Mouse (Mus musculus): ENCODE results near the gene Pde4b. TPM values are rescaled to one million over a fixed set of nuclear protein-coding genes. Genes with fewer than 3 reads are reported as not detected.

The Pde4b gene
- polyA plus RNA-seq, 1 experiment from 2014 or later, result 32.1 TPM

- Histone ChIP-seq H3K4me1 (replicated peaks; ENCODE audit: control insufficient read depth, insufficient read depth, low read length) (peaks cover 5% of the 10 kb centered on the region), H3K9ac (replicated peaks; ENCODE audit: low read depth, low read length) (no peak overlapping the region), H3K9me3 (ENCODE audit: control insufficient read depth, low read length) (no peaks in the 10 kb centered on the region), H3K4me3 (replicated peaks; ENCODE audit: low read length) (no peak overlapping the region), H3K27ac (ENCODE audit: low read length) (no peak overlapping the region), H3K36me3 (ENCODE audit: control insufficient read depth, insufficient read depth) (no peaks in the 10 kb centered on the region), H3K27me3 (replicated peaks; ENCODE audit: control insufficient read depth, insufficient read depth, low read length) (no peaks in the 10 kb centered on the region), H3K4me2 (ENCODE audit: low read length) (no peak overlapping the region)
- 34% methylated on average over 1 of the region's 1 CpGs for WGBS
- ATAC-seq, result peak; percentile 26; the same call in 1 of the 2 replicates
These were observed 311.2 kb downstream of the Pde4b start for GRCm38 (mm10) chr4:102398512-102398911.

DNA sequence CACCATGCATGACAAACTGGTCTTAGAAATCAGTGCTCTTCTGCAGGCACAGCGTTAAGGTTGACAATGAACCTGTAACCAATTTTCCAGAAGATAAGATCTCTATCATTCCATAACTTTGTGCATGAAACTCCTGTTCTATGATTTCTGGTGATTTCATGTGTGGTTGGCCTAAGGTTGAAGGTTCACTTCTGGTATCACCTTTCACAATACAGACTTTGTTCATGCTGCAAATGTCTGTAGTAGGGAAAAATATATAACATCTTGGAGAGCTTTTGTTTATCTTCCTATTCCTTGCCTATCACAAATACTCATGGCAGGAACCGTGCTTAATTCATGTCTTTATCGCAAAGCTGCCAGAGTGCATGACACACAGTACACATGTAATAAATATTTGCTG, 319.5 kb downstream of the Pde4b start:
- Histone ChIP-seq H3K27ac (ENCODE audit: low read length) (no peak overlapping the region), H3K9ac (replicated peaks; ENCODE audit: low read depth, low read length) (no peak overlapping the region), H3K36me3 (ENCODE audit: control insufficient read depth, insufficient read depth) (no peaks in the 10 kb centered on the region), H3K4me1 (replicated peaks; ENCODE audit: control insufficient read depth, insufficient read depth, low read length) (no peaks in the 10 kb centered on the region), H3K27me3 (replicated peaks; ENCODE audit: control insufficient read depth, insufficient read depth, low read length) (no peaks in the 10 kb centered on the region), H3K4me3 (replicated peaks; ENCODE audit: low read length) (no peak overlapping the region), H3K4me2 (ENCODE audit: low read length) (no peak overlapping the region), H3K9me3 (ENCODE audit: control insufficient read depth, low read length) (no peaks in the 10 kb centered on the region)
- 53% methylated on average over 3 of the region's 3 CpGs for WGBS
- ATAC-seq, result no peak

- Histone ChIP-seq H3K27ac (ENCODE audit: low read length) (no peak overlapping the region), H3K9me3 (ENCODE audit: control insufficient read depth, low read length) (no peaks in the 10 kb centered on the region), H3K36me3 (ENCODE audit: control insufficient read depth, insufficient read depth) (no peaks in the 10 kb centered on the region), H3K9ac (replicated peaks; ENCODE audit: low read depth, low read length) (no peak overlapping the region), H3K27me3 (replicated peaks; ENCODE audit: control insufficient read depth, insufficient read depth, low read length) (no peaks in the 10 kb centered on the region), H3K4me3 (replicated peaks; ENCODE audit: low read length) (no peak overlapping the region), H3K4me1 (replicated peaks; ENCODE audit: control insufficient read depth, insufficient read depth, low read length) (peaks cover 2% of the 10 kb centered on the region), H3K4me2 (ENCODE audit: low read length) (no peak overlapping the region)
- ATAC-seq, result no peak
- 65% methylated on average over 2 of the region's 2 CpGs for WGBS
These were observed 320.8 kb downstream of the Pde4b start for GRCm38 (mm10) chr4:102408132-102408531.

DNA sequence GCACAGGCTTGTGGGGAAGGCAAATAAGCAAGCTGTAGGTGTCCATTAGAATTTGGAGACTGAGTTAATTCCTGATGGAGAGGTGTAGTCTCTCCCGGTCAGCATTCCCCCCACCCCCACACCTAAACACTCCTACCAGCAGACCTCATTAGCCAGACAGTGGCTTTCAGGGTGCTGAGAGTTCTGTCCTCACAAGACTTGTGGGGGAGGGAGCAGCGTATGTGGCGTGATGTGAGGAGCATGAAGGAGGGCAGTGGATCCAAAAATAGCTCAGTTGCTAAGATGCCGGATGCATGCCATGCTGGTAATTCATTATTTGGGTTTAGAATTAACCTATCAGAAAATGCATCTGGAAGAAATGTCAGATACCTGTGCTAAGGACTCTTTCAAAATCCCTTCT, 321.6 kb downstream of the Pde4b start:
- no peaks in the 10 kb centered on the region for H3K9me3 ChIP-seq (ENCODE audit: control insufficient read depth, low read length)
- ATAC-seq, result no peak
- peaks cover 8% of the 10 kb centered on the region for H3K4me1 ChIP-seq (replicated peaks; ENCODE audit: control insufficient read depth, insufficient read depth, low read length)
- no peak overlapping the region for H3K4me2 ChIP-seq (ENCODE audit: low read length)
- H3K9ac ChIP-seq (replicated peaks; ENCODE audit: low read depth, low read length), result no peak overlapping the region
- no peak overlapping the region for H3K4me3 ChIP-seq (replicated peaks; ENCODE audit: low read length)
- no peaks in the 10 kb centered on the region for H3K36me3 ChIP-seq (ENCODE audit: control insufficient read depth, insufficient read depth)
- 23% methylated on average over 4 of the region's 4 CpGs for whole genome bisulfite sequencing
- H3K27me3 ChIP-seq (replicated peaks; ENCODE audit: control insufficient read depth, insufficient read depth, low read length), result no peaks in the 10 kb centered on the region
- H3K27ac ChIP-seq (ENCODE audit: low read length), result no peak overlapping the region

DNA sequence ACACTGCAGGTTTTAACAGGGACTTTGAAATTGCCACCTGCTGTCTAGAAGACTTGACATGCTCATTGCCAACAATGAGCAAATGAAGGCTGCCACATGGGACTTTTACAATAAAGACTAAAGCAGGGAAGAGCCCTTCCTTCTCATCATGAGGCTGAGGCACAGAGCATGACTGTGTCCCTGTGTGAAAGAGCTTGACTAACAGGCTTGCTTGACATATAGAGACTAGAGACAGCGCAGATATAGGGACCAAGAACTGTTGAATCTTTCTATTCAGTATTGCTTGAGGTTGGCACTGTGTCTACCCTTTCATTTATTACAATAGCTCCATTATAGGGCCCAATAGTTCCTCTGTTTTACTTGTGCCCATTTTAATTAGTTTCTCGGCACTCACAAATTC, 325.8 kb downstream of the Pde4b start:
- Histone ChIP-seq H3K27ac (ENCODE audit: low read length) (no peak overlapping the region), H3K4me3 (replicated peaks; ENCODE audit: low read length) (no peak overlapping the region), H3K36me3 (ENCODE audit: control insufficient read depth, insufficient read depth) (no peaks in the 10 kb centered on the region), H3K9me3 (ENCODE audit: control insufficient read depth, low read length) (no peaks in the 10 kb centered on the region), H3K9ac (replicated peaks; ENCODE audit: low read depth, low read length) (no peak overlapping the region), H3K4me2 (ENCODE audit: low read length) (no peak overlapping the region), H3K27me3 (replicated peaks; ENCODE audit: control insufficient read depth, insufficient read depth, low read length) (no peaks in the 10 kb centered on the region), H3K4me1 (replicated peaks; ENCODE audit: control insufficient read depth, insufficient read depth, low read length) (peaks cover 11% of the 10 kb centered on the region)
- WGBS, result 26% methylated on average over 2 of the region's 2 CpGs
- peak; percentile 31; the same call in 1 of the 2 replicates for ATAC-seq

- ATAC-seq, result peak; percentile 83
- H3K27me3 ChIP-seq (replicated peaks; ENCODE audit: control insufficient read depth, insufficient read depth, low read length), result no peaks in the 10 kb centered on the region
- peaks cover 11% of the 10 kb centered on the region for H3K4me1 ChIP-seq (replicated peaks; ENCODE audit: control insufficient read depth, insufficient read depth, low read length)
- WGBS, result 5% methylated on average over 4 of the region's 4 CpGs
- H3K4me2 ChIP-seq (ENCODE audit: low read length), result no peak overlapping the region
- H3K36me3 ChIP-seq (ENCODE audit: control insufficient read depth, insufficient read depth), result no peaks in the 10 kb centered on the region
- no peaks in the 10 kb centered on the region for H3K9me3 ChIP-seq (ENCODE audit: control insufficient read depth, low read length)
- no peak overlapping the region; the same call in 1 of the 2 replicates for H3K27ac ChIP-seq (ENCODE audit: low read length)
- no peak overlapping the region for H3K4me3 ChIP-seq (replicated peaks; ENCODE audit: low read length)
- no peak overlapping the region for H3K9ac ChIP-seq (replicated peaks; ENCODE audit: low read depth, low read length)
These were observed 326.5 kb downstream of the Pde4b start for GRCm38 (mm10) chr4:102413794-102414193.

DNA sequence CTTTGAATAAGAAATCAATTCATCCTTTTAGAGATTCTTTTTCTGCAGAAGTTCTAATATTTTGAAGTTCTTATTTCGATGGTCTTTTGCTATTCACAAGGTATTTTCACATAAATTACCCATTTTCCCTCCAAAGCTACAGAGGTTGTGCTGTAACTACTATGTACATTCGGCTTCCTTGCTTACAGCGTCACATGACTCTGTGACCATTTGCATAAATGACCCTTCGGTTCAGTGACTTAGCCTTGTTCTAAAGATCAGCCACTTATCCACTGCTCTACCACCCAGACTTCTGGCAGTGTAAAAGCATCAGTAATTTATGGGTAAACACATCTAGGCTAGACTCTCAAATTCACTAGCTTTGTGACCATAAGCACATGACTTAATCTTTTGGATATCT, 327.3 kb downstream of the Pde4b start:
- no peak; the same call in 1 of the 2 replicates for ATAC-seq
- H3K27me3 ChIP-seq (replicated peaks; ENCODE audit: control insufficient read depth, insufficient read depth, low read length), result no peaks in the 10 kb centered on the region
- H3K4me2 ChIP-seq (ENCODE audit: low read length), result no peak overlapping the region
- peaks cover 11% of the 10 kb centered on the region for H3K4me1 ChIP-seq (replicated peaks; ENCODE audit: control insufficient read depth, insufficient read depth, low read length)
- H3K4me3 ChIP-seq (replicated peaks; ENCODE audit: low read length), result no peak overlapping the region
- no peaks in the 10 kb centered on the region for H3K9me3 ChIP-seq (ENCODE audit: control insufficient read depth, low read length)
- no peak overlapping the region for H3K27ac ChIP-seq (ENCODE audit: low read length)
- H3K36me3 ChIP-seq (ENCODE audit: control insufficient read depth, insufficient read depth), result no peaks in the 10 kb centered on the region
- H3K9ac ChIP-seq (replicated peaks; ENCODE audit: low read depth, low read length), result no peak overlapping the region
- 62% methylated on average over 4 of the region's 4 CpGs for WGBS

GRCm38 (mm10) chr4:102420794-102421397, 333.6 kb downstream of the Pde4b start:
- WGBS, result 6% methylated on average over 11 of the region's 11 CpGs
- ATAC-seq, result peak; percentile 55
- peak overlapping the region; percentile 43; the same call in 1 of the 2 replicates for H3K27ac ChIP-seq (ENCODE audit: low read length)

GRCm38 (mm10) chr4:102421398-102421859, 334.1 kb downstream of the Pde4b start:
- Histone ChIP-seq H3K36me3 (ENCODE audit: control insufficient read depth, insufficient read depth) (no peaks in the 10 kb centered on the region), H3K4me1 (replicated peaks; ENCODE audit: control insufficient read depth, insufficient read depth, low read length) (peaks cover 10% of the 10 kb centered on the region; the same call in 1 of the 2 replicates), H3K4me2 (ENCODE audit: low read length) (peak overlapping the region; percentile 49), H3K27me3 (replicated peaks; ENCODE audit: control insufficient read depth, insufficient read depth, low read length) (no peaks in the 10 kb centered on the region), H3K4me3 (replicated peaks; ENCODE audit: low read length) (peak overlapping the region; percentile 35), H3K9ac (replicated peaks; ENCODE audit: low read depth, low read length) (peak overlapping the region; percentile 40), H3K27ac (ENCODE audit: low read length) (peak overlapping the region; percentile 43; the same call in 1 of the 2 replicates), H3K9me3 (ENCODE audit: control insufficient read depth, low read length) (no peaks in the 10 kb centered on the region)
- 18% methylated on average over 18 of the region's 18 CpGs for WGBS
- peak; percentile 73 for ATAC-seq

More at GRCm38 (mm10) chr4:102420794-102421397, 333.6 kb downstream of the Pde4b start:
- Histone ChIP-seq H3K36me3 (ENCODE audit: control insufficient read depth, insufficient read depth) (no peaks in the 10 kb centered on the region), H3K9me3 (ENCODE audit: control insufficient read depth, low read length) (no peaks in the 10 kb centered on the region), H3K27me3 (replicated peaks; ENCODE audit: control insufficient read depth, insufficient read depth, low read length) (no peaks in the 10 kb centered on the region), H3K9ac (replicated peaks; ENCODE audit: low read depth, low read length) (peak overlapping the region; percentile 40), H3K4me2 (ENCODE audit: low read length) (peak overlapping the region; percentile 49), H3K4me1 (replicated peaks; ENCODE audit: control insufficient read depth, insufficient read depth, low read length) (peaks cover 10% of the 10 kb centered on the region; the same call in 1 of the 2 replicates), H3K4me3 (replicated peaks; ENCODE audit: low read length) (peak overlapping the region; percentile 35)
